Mouse (Mus musculus) liver, adult 2 months (tissue): ENCODE data around the gene Cog2.

Experiments used
- CTCF ChIP-seq: fragments of 200-500 bp; IDR thresholded peaks from 2 replicates; pipeline ENCODE4 v1.5.1; 2011; ENCODE audit warnings: low read depth, low read length, control low read depth
- POLR2A ChIP-seq: fragments of 200-500 bp; IDR thresholded peaks from 2 replicates; pipeline ENCODE4 v1.6.1; 2011; ENCODE audit warnings: low read length, control low read depth; ENCODE audit not compliant: insufficient read depth; ENCODE audit errors: extremely low read depth

DNA sequence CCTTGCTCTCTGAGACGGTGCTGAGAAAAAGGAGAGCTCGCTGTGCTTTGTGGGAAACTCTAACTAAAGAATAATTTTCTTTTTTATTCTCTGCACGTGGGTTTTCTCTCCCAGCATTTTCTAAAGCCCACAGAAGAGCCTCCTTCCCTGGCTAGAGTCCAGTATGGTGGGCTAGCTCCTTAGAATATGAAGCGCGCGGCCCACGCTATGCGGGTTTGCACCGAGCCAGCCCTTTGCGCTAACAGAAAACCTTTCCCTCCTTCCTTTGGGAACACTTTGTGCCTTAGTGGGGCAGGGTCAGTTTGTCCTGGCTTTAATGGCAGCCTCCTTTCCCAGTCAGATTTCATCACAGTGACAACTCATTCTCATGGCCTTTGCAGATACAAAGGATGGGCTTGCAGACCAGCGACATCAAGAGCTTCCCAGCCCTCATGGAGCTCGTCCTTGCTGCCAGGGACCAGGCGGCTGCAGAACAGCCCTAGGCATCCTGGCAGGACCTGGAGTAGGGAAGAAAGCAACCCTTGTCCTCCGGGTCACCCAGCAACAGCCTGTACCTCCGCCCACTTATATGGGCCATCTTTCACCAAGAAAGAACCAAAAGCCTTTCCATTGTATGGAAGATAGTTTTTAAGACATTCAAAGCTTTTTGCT, 30.6 kb downstream of the Cog2 start:
- TF ChIP-seq POLR2A (no peak), CTCF (no peak)
